Mouse (Mus musculus): Measurements from ENCODE around the gene Gm20388. TPM values are rescaled to one million over a fixed set of nuclear protein-coding genes. Genes with fewer than 3 reads are reported as not detected.

Gm20388 gene
- polyA plus RNA-seq, 1 experiment from 2014 or later = 12.4 TPM

GRCm38 (mm10) chr8:122014606-122015005 is 2104.0 kb downstream of the Gm20388 start:
- Histone ChIP-seq H3K27ac (ENCODE audit: low read depth, low read length) (no peak overlapping the region), H3K9ac (ENCODE audit: low read depth, low read length) (no peak overlapping the region; the same call in 1 of the 2 replicates), H3K36me3 (ENCODE audit: control insufficient read depth, insufficient read depth, low read length) (no peaks in the 10 kb centered on the region; the same call in 1 of the 2 replicates), H3K4me1 (ENCODE audit: control insufficient read depth, insufficient read depth, low read depth, low read length) (peaks cover 15% of the 10 kb centered on the region), H3K4me3 (ENCODE audit: low read length) (no peak overlapping the region), H3K9me3 (ENCODE audit: control insufficient read depth, low read length) (no peaks in the 10 kb centered on the region), H3K27me3 (replicated peaks; ENCODE audit: control insufficient read depth, insufficient read depth, low read length) (no peaks in the 10 kb centered on the region), H3K4me2 (ENCODE audit: low read length) (no peak overlapping the region)
- ATAC-seq = no peak
- 76% methylated on average over 3 of the region's 3 CpGs for WGBS

GRCm38 (mm10) chr8:122018046-122018831 is 2107.6 kb downstream of the Gm20388 start:
- Histone ChIP-seq H3K27me3 (replicated peaks; ENCODE audit: control insufficient read depth, insufficient read depth, low read length) (no peaks in the 10 kb centered on the region), H3K27ac (ENCODE audit: low read depth, low read length) (peak overlapping the region; percentile 11; the same call in 1 of the 2 replicates), H3K9me3 (ENCODE audit: control insufficient read depth, low read length) (no peaks in the 10 kb centered on the region), H3K9ac (ENCODE audit: low read depth, low read length) (no peak overlapping the region), H3K36me3 (ENCODE audit: control insufficient read depth, insufficient read depth, low read length) (peaks cover 3% of the 10 kb centered on the region; the same call in 1 of the 2 replicates), H3K4me2 (ENCODE audit: low read length) (no peak overlapping the region), H3K4me3 (ENCODE audit: low read length) (no peak overlapping the region), H3K4me1 (ENCODE audit: control insufficient read depth, insufficient read depth, low read depth, low read length) (peaks cover 15% of the 10 kb centered on the region)
- no peak for ATAC-seq
- 67% methylated on average over 22 of the region's 22 CpGs for WGBS

GRCm38 (mm10) chr8:122019162-122019561 is 2108.5 kb downstream of the Gm20388 start:
- H3K27me3 ChIP-seq (replicated peaks; ENCODE audit: control insufficient read depth, insufficient read depth, low read length) = no peaks in the 10 kb centered on the region
- 96% methylated on average over 1 of the region's 1 CpGs for WGBS
- H3K36me3 ChIP-seq (ENCODE audit: control insufficient read depth, insufficient read depth, low read length) = peaks cover 3% of the 10 kb centered on the region; the same call in 1 of the 2 replicates
- H3K4me3 ChIP-seq (ENCODE audit: low read length) = no peak overlapping the region
- H3K4me2 ChIP-seq (ENCODE audit: low read length) = no peak overlapping the region
- no peak overlapping the region for H3K9ac ChIP-seq (ENCODE audit: low read depth, low read length)
- no peak overlapping the region; the same call in 1 of the 2 replicates for H3K27ac ChIP-seq (ENCODE audit: low read depth, low read length)
- no peaks in the 10 kb centered on the region for H3K9me3 ChIP-seq (ENCODE audit: control insufficient read depth, low read length)
- peaks cover 15% of the 10 kb centered on the region for H3K4me1 ChIP-seq (ENCODE audit: control insufficient read depth, insufficient read depth, low read depth, low read length)
- no peak for ATAC-seq

DNA sequence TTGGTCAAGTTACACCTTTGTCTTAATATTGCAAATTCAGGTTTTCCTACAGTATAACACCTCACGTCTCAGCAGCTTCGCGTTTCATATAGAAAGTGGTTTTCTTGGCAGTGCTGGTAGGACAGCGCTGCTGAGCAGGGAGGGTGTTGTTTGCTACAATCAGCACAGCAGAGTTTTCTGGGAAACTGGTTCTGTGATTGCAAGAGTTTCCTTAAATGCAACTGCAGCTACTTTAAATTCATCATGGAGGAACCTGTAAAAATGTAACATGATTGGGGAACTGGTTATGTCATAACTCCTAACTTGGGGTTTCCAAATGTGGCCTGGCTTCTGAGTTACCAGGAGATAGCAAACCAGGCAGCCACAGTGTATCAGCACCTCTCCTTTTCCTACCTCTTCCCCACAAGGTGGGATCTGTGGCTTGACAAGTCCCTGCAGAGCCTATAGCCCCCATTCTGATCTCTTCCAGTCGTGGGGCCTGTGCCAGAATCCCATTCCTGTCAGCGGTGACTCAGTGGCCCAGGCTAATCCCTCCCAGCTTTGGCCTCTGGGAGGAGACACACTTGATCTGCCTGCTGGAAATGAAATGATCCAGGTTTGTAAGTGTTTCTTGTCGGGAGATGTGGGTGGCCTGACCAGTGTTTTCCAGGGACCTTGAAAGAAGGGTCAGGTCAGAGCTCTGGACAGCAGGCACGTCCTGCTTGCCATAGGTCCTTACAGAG is 2109.6 kb downstream of the Gm20388 start:
- H3K4me3 ChIP-seq (ENCODE audit: low read length) = no peak overlapping the region
- no peaks in the 10 kb centered on the region for H3K9me3 ChIP-seq (ENCODE audit: control insufficient read depth, low read length)
- H3K36me3 ChIP-seq (ENCODE audit: control insufficient read depth, insufficient read depth, low read length) = peaks cover 3% of the 10 kb centered on the region; the same call in 1 of the 2 replicates
- H3K27me3 ChIP-seq (replicated peaks; ENCODE audit: control insufficient read depth, insufficient read depth, low read length) = no peaks in the 10 kb centered on the region
- no peak overlapping the region for H3K9ac ChIP-seq (ENCODE audit: low read depth, low read length)
- H3K4me1 ChIP-seq (ENCODE audit: control insufficient read depth, insufficient read depth, low read depth, low read length) = peaks cover 11% of the 10 kb centered on the region
- ATAC-seq = no peak
- WGBS = 84% methylated on average over 8 of the region's 8 CpGs
- no peak overlapping the region for H3K4me2 ChIP-seq (ENCODE audit: low read length)
- no peak overlapping the region for H3K27ac ChIP-seq (ENCODE audit: low read depth, low read length)

DNA sequence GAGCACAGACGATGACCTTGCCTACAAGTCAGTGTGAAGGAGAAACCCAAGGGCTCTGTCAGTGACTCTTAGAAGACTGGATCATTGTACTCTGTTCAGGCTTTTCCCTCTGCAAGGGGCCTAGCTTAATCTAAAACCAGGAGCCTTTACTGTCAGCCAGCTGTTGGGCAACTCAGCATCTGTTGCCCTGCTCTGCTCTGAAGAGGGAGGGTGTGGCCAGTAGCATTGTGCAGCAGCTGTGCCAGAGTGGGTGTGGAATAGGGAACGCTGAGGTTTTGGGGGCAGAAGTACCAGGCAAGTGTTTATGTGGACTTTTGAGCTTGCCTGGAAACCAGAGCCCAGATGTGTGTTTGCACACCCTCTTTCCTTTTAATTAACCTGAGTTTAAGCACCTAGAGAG is 2111.1 kb downstream of the Gm20388 start:
- H3K36me3 ChIP-seq (ENCODE audit: control insufficient read depth, insufficient read depth, low read length) = peaks cover 8% of the 10 kb centered on the region

GRCm38 (mm10) chr8:122022274-122022673 is 2111.6 kb downstream of the Gm20388 start:
- H3K27me3 ChIP-seq (replicated peaks; ENCODE audit: control insufficient read depth, insufficient read depth, low read length) = no peaks in the 10 kb centered on the region
- no peak overlapping the region for H3K9ac ChIP-seq (ENCODE audit: low read depth, low read length)
- no peaks in the 10 kb centered on the region for H3K9me3 ChIP-seq (ENCODE audit: control insufficient read depth, low read length)
- no peak overlapping the region for H3K27ac ChIP-seq (ENCODE audit: low read depth, low read length)
- H3K4me2 ChIP-seq (ENCODE audit: low read length) = no peak overlapping the region
- H3K4me1 ChIP-seq (ENCODE audit: control insufficient read depth, insufficient read depth, low read depth, low read length) = peaks cover 11% of the 10 kb centered on the region
- 77% methylated on average over 6 of the region's 6 CpGs for WGBS
- H3K36me3 ChIP-seq (ENCODE audit: control insufficient read depth, insufficient read depth, low read length) = peaks cover 8% of the 10 kb centered on the region
- ATAC-seq = no peak; the same call in 1 of the 2 replicates
- no peak overlapping the region for H3K4me3 ChIP-seq (ENCODE audit: low read length)

More for the DNA sequence above, 2111.1 kb downstream of the Gm20388 start:
- H3K9me3 ChIP-seq (ENCODE audit: control insufficient read depth, low read length) = no peaks in the 10 kb centered on the region
- peaks cover 11% of the 10 kb centered on the region for H3K4me1 ChIP-seq (ENCODE audit: control insufficient read depth, insufficient read depth, low read depth, low read length)
- no peak overlapping the region for H3K27ac ChIP-seq (ENCODE audit: low read depth, low read length)
- H3K4me3 ChIP-seq (ENCODE audit: low read length) = no peak overlapping the region
- H3K9ac ChIP-seq (ENCODE audit: low read depth, low read length) = no peak overlapping the region
- 79% methylated on average over 2 of the region's 2 CpGs for WGBS
- no peak overlapping the region for H3K4me2 ChIP-seq (ENCODE audit: low read length)
- no peaks in the 10 kb centered on the region for H3K27me3 ChIP-seq (replicated peaks; ENCODE audit: control insufficient read depth, insufficient read depth, low read length)
- no peak for ATAC-seq

GRCm38 (mm10) chr8:122022705-122023104 is 2112.1 kb downstream of the Gm20388 start:
- Histone ChIP-seq H3K9ac (ENCODE audit: low read depth, low read length) (no peak overlapping the region), H3K4me1 (ENCODE audit: control insufficient read depth, insufficient read depth, low read depth, low read length) (peaks cover 11% of the 10 kb centered on the region), H3K27me3 (replicated peaks; ENCODE audit: control insufficient read depth, insufficient read depth, low read length) (no peaks in the 10 kb centered on the region), H3K36me3 (ENCODE audit: control insufficient read depth, insufficient read depth, low read length) (peaks cover 8% of the 10 kb centered on the region), H3K4me3 (ENCODE audit: low read length) (no peak overlapping the region), H3K9me3 (ENCODE audit: control insufficient read depth, low read length) (no peaks in the 10 kb centered on the region), H3K27ac (ENCODE audit: low read depth, low read length) (no peak overlapping the region; the same call in 1 of the 2 replicates), H3K4me2 (ENCODE audit: low read length) (no peak overlapping the region)
- ATAC-seq = peak; percentile 46; the same call in 1 of the 2 replicates
- 60% methylated on average over 4 of the region's 4 CpGs for WGBS

- Histone ChIP-seq H3K4me3 (ENCODE audit: low read length) (no peak overlapping the region), H3K4me1 (ENCODE audit: control insufficient read depth, insufficient read depth, low read depth, low read length) (peaks cover 9% of the 10 kb centered on the region), H3K4me2 (ENCODE audit: low read length) (no peak overlapping the region), H3K9me3 (ENCODE audit: control insufficient read depth, low read length) (no peaks in the 10 kb centered on the region), H3K27ac (ENCODE audit: low read depth, low read length) (no peak overlapping the region), H3K36me3 (ENCODE audit: control insufficient read depth, insufficient read depth, low read length) (peaks cover 7% of the 10 kb centered on the region), H3K9ac (ENCODE audit: low read depth, low read length) (no peak overlapping the region), H3K27me3 (replicated peaks; ENCODE audit: control insufficient read depth, insufficient read depth, low read length) (no peaks in the 10 kb centered on the region)
- no peak for ATAC-seq
- 91% methylated on average over 9 of the region's 9 CpGs for WGBS
Observed at GRCm38 (mm10) chr8:122025546-122025945, 2114.9 kb downstream of the Gm20388 start.

- 71% methylated on average over 4 of the region's 4 CpGs for WGBS
- Histone ChIP-seq H3K4me1 (ENCODE audit: control insufficient read depth, insufficient read depth, low read depth, low read length) (peaks cover 32% of the 10 kb centered on the region), H3K4me3 (ENCODE audit: low read length) (no peak overlapping the region), H3K4me2 (ENCODE audit: low read length) (no peak overlapping the region), H3K36me3 (ENCODE audit: control insufficient read depth, insufficient read depth, low read length) (peaks cover 5% of the 10 kb centered on the region; the same call in 1 of the 2 replicates), H3K9ac (ENCODE audit: low read depth, low read length) (no peak overlapping the region), H3K9me3 (ENCODE audit: control insufficient read depth, low read length) (no peaks in the 10 kb centered on the region), H3K27me3 (replicated peaks; ENCODE audit: control insufficient read depth, insufficient read depth, low read length) (no peaks in the 10 kb centered on the region), H3K27ac (ENCODE audit: low read depth, low read length) (no peak overlapping the region)
- ATAC-seq = no peak
Observed at GRCm38 (mm10) chr8:122028116-122028515, 2117.5 kb downstream of the Gm20388 start.
